Mouse (Mus musculus): ENCODE data around the gene Rbpj.

Rbpj gene

GRCm38 (mm10) chr5:53509465-53509864 lies 43.5 kb downstream of the Rbpj start:
- in situ Hi-C loops (cut with MboI, MseI) = no loop called here

- in situ Hi-C loops (cut with MboI, MseI) = no loop called here
These were observed 44.0 kb downstream of the Rbpj start for GRCm38 (mm10) chr5:53509927-53510326.

GRCm38 (mm10) chr5:53511426-53511825 lies 45.5 kb downstream of the Rbpj start:
- in situ Hi-C loops (cut with MboI, MseI) = no loop called here

GRCm38 (mm10) chr5:53514959-53515612 lies 49.1 kb downstream of the Rbpj start:
- in situ Hi-C loops (cut with MboI, MseI) = no loop called here

- in situ Hi-C loops (cut with MboI, MseI) = no loop called here
These were observed 50.5 kb downstream of the Rbpj start for GRCm38 (mm10) chr5:53516482-53516881.

GRCm38 (mm10) chr5:53517802-53518201 lies 51.9 kb downstream of the Rbpj start:
- in situ Hi-C loops (cut with MboI, MseI) = no loop called here

GRCm38 (mm10) chr5:53519131-53519530 lies 53.2 kb downstream of the Rbpj start:
- in situ Hi-C loops (cut with MboI, MseI) = no loop called here

- in situ Hi-C loops (cut with MboI, MseI) = no loop called here
These were observed 54.1 kb downstream of the Rbpj start for GRCm38 (mm10) chr5:53519998-53520577.

- in situ Hi-C loops (cut with MboI, MseI) = no loop called here
These were observed 57.1 kb downstream of the Rbpj start for GRCm38 (mm10) chr5:53523046-53523445.

- in situ Hi-C loops (cut with MboI, MseI) = no loop called here
These were observed 58.2 kb downstream of the Rbpj start for GRCm38 (mm10) chr5:53524162-53524561.

- in situ Hi-C loops (cut with MboI, MseI) = no loop called here
These were observed 58.9 kb downstream of the Rbpj start for GRCm38 (mm10) chr5:53524831-53525230.

- in situ Hi-C loops (cut with MboI, MseI) = no loop called here
These were observed 59.5 kb downstream of the Rbpj start for GRCm38 (mm10) chr5:53525305-53526069.

GRCm38 (mm10) chr5:53526070-53526430 lies 60.1 kb downstream of the Rbpj start:
- in situ Hi-C loops (cut with MboI, MseI) = no loop called here

- in situ Hi-C loops (cut with MboI, MseI) = no loop called here
These were observed 63.9 kb downstream of the Rbpj start for GRCm38 (mm10) chr5:53529846-53530245.

GRCm38 (mm10) chr5:53535096-53535495 lies 69.1 kb downstream of the Rbpj start:
- in situ Hi-C loops (cut with MboI, MseI) = loop anchor here (5.0 kb wide), 1 partner anchor 43 kb away; no protein-coding TSS in a partner anchor

- in situ Hi-C loops (cut with MboI, MseI) = loop anchor here (5.0 kb wide), 1 partner anchor 45 kb away; no protein-coding TSS in a partner anchor
These were observed 70.9 kb downstream of the Rbpj start for GRCm38 (mm10) chr5:53536635-53537554.

- in situ Hi-C loops (cut with MboI, MseI) = loop anchor here (5.0 kb wide), 2 partner anchors 37 to 48 kb away; no protein-coding TSS in a partner anchor
These were observed 74.1 kb downstream of the Rbpj start for GRCm38 (mm10) chr5:53539860-53540633.

- in situ Hi-C loops (cut with MboI, MseI) = loop anchor here (5.0 kb wide), 1 partner anchor 35 kb away; no protein-coding TSS in a partner anchor
These were observed 76.1 kb downstream of the Rbpj start for GRCm38 (mm10) chr5:53542073-53542472.

- in situ Hi-C loops (cut with MboI, MseI) = loop anchor here (5.0 kb wide), 1 partner anchor 34 kb away; no protein-coding TSS in a partner anchor
These were observed 77.4 kb downstream of the Rbpj start for GRCm38 (mm10) chr5:53543399-53543798.

GRCm38 (mm10) chr5:53543945-53544344 lies 78.0 kb downstream of the Rbpj start:
- in situ Hi-C loops (cut with MboI, MseI) = loop anchor here (5.0 kb wide), 1 partner anchor 33 kb away; no protein-coding TSS in a partner anchor
